Mouse (Mus musculus) midbrain, embryonic 11.5 days (tissue): ENCODE results near the gene Acvr1. TPM values are rescaled to one million over a fixed set of nuclear protein-coding genes. Genes with fewer than 3 reads are reported as not detected.
A peak's percentile ranks its signal among the peaks of the same experiment; 100 is the strongest.

Source experiments
- ATAC-seq: fragments of 200-750 bp; cut with Nextera tagmentation; 2 replicates; pipeline ENCODE4 v1.8.0; 2017; ENCODE audit warnings: moderate TSS enrichment, moderate library complexity; ENCODE audit not compliant: low FRiP score
- DNase-seq: peaks from one replicate; pipeline ENCODE4 v3.0.0; 2015; ENCODE audit warnings: low spot score; ENCODE audit errors: missing footprints
- H3K27ac ChIP-seq: fragments of 300-500 bp; sonication (generic); 2 replicates; pipeline ENCODE4 v1.5.1; 2014; ENCODE audit warnings: low read depth, low read length
- H3K27me3 ChIP-seq: fragments of 300-500 bp; sonication (generic); 2 replicates; pipeline ENCODE4 v1.6.1; 2014; ENCODE audit warnings: mild to moderate bottlenecking, low read length, moderate library complexity, mixed read lengths; ENCODE audit not compliant: control insufficient read depth, insufficient read depth
- H3K36me3 ChIP-seq: fragments of 300-500 bp; sonication (generic); 2 replicates; pipeline ENCODE4 v1.6.1; 2014; ENCODE audit warnings: mild to moderate bottlenecking, low read length, moderate library complexity, mixed read lengths; ENCODE audit not compliant: control insufficient read depth, insufficient read depth
- H3K4me1 ChIP-seq: fragments of 300-500 bp; sonication (generic); 2 replicates; pipeline ENCODE4 v1.6.1; 2014; ENCODE audit warnings: low read length; ENCODE audit not compliant: control insufficient read depth, insufficient read depth
- H3K4me2 ChIP-seq: fragments of 300-500 bp; sonication (generic); 2 replicates; pipeline ENCODE4 v1.6.1; 2014; ENCODE audit warnings: mild to moderate bottlenecking, moderate library complexity
- H3K4me3 ChIP-seq: fragments of 300-500 bp; sonication (generic); 2 replicates; pipeline ENCODE4 v1.5.1; 2014; ENCODE audit warnings: low read depth, low read length
- H3K9ac ChIP-seq: fragments of 300-500 bp; sonication (generic); 2 replicates; pipeline ENCODE4 v1.6.1; 2014; ENCODE audit warnings: low read length
- H3K9me3 ChIP-seq: fragments of 300-500 bp; sonication (generic); 2 replicates; pipeline ENCODE4 v1.6.1; 2016; ENCODE audit warnings: low read length; ENCODE audit not compliant: control insufficient read depth
- WGBS: fragments of 180-500 bp; shearing (Covaris S2); extraction: QIAGEN DNeasy Blood & Tissue Kit; methylation state at CpG from one replicate; pipeline ENCODE4 v1.1.7; 2014; 5-methylcytosine and 5-hydroxymethylcytosine counted together
- polyA plus RNA-seq: library from polyadenylated mRNA; unstranded; fragments of >200 nt; fragmentation: Nextera tagmentation; extraction: Ambion mirVana; gene quantifications from 2 replicates; pipeline ENCODE4 v1.2.1, GENCODE M21; 2014

Acvr1 gene
- polyA plus RNA-seq, 1 experiment from 2014 or later, result 4.9 TPM

GRCm38 (mm10) chr2:58548943-58549342 is 18.0 kb downstream of the Acvr1 start:
- ATAC-seq (no peak), DNase-seq (no peak)
- Histone ChIP-seq H3K27me3 (no peaks in the 10 kb centered on the region), H3K9me3 (no peaks in the 10 kb centered on the region), H3K27ac (no peak overlapping the region), H3K4me2 (no peak overlapping the region), H3K4me3 (no peak overlapping the region), H3K4me1 (peaks cover 22% of the 10 kb centered on the region), H3K36me3 (no peaks in the 10 kb centered on the region), H3K9ac (no peak overlapping the region)
- 76% methylated on average over 7 of the region's 7 CpGs for WGBS

GRCm38 (mm10) chr2:58546264-58546663 is 20.7 kb downstream of the Acvr1 start:
- no peaks in the 10 kb centered on the region for H3K9me3 ChIP-seq
- WGBS, result 90% methylated on average over 7 of the region's 7 CpGs
- ATAC-seq, result no peak

GRCm38 (mm10) chr2:58544368-58544767 is 22.6 kb downstream of the Acvr1 start:
- 84% methylated on average over 6 of the region's 6 CpGs for WGBS
- Histone ChIP-seq H3K4me2 (no peak overlapping the region), H3K36me3 (no peaks in the 10 kb centered on the region), H3K9ac (no peak overlapping the region), H3K27ac (no peak overlapping the region), H3K4me1 (no peaks in the 10 kb centered on the region), H3K9me3 (no peaks in the 10 kb centered on the region), H3K4me3 (no peak overlapping the region), H3K27me3 (no peaks in the 10 kb centered on the region)
- DNase-seq, result no peak
- no peak for ATAC-seq

More at GRCm38 (mm10) chr2:58546264-58546663, 20.7 kb downstream of the Acvr1 start:
- Histone ChIP-seq H3K4me1 (0 out of 2 replicates have a peak, but pooled peaks cover 8% of the 10 kb centered on the region), H3K27me3 (no peaks in the 10 kb centered on the region), H3K36me3 (no peaks in the 10 kb centered on the region), H3K27ac (no peak overlapping the region), H3K4me3 (no peak overlapping the region), H3K9ac (no peak overlapping the region), H3K4me2 (no peak overlapping the region)
- no peak for DNase-seq

- Histone ChIP-seq H3K27me3 (no peaks in the 10 kb centered on the region), H3K9me3 (no peaks in the 10 kb centered on the region), H3K27ac (no peak overlapping the region), H3K4me3 (no peak overlapping the region), H3K4me1 (no peaks in the 10 kb centered on the region), H3K36me3 (no peaks in the 10 kb centered on the region), H3K4me2 (no peak overlapping the region), H3K9ac (no peak overlapping the region)
- DNase-seq (no peak), ATAC-seq (no peak)
- WGBS, result 94% methylated on average over 5 of the region's 5 CpGs
Observed at GRCm38 (mm10) chr2:58543252-58543651, 23.7 kb downstream of the Acvr1 start.

GRCm38 (mm10) chr2:58538196-58538595 is 28.8 kb downstream of the Acvr1 start:
- H3K36me3 ChIP-seq, result no peaks in the 10 kb centered on the region
- ATAC-seq (no peak), DNase-seq (no peak)
- no peaks in the 10 kb centered on the region for H3K9me3 ChIP-seq
- no peak overlapping the region for H3K27ac ChIP-seq
- no peak overlapping the region for H3K4me2 ChIP-seq
- 55% methylated on average over 6 of the region's 6 CpGs for WGBS
- H3K9ac ChIP-seq, result no peak overlapping the region
- no peak overlapping the region for H3K4me3 ChIP-seq
- H3K27me3 ChIP-seq, result no peaks in the 10 kb centered on the region
- peaks cover 16% of the 10 kb centered on the region for H3K4me1 ChIP-seq

GRCm38 (mm10) chr2:58536796-58537195 is 30.2 kb downstream of the Acvr1 start:
- ATAC-seq, result no peak
- H3K4me2 ChIP-seq, result no peak overlapping the region

GRCm38 (mm10) chr2:58535233-58535632 is 31.7 kb downstream of the Acvr1 start:
- 90% methylated on average over 8 of the region's 8 CpGs for WGBS
- Histone ChIP-seq H3K27me3 (no peaks in the 10 kb centered on the region), H3K4me1 (peaks cover 26% of the 10 kb centered on the region), H3K36me3 (no peaks in the 10 kb centered on the region), H3K9me3 (no peaks in the 10 kb centered on the region), H3K4me3 (no peak overlapping the region), H3K4me2 (no peak overlapping the region), H3K9ac (no peak overlapping the region), H3K27ac (no peak overlapping the region)
- DNase-seq (no peak), ATAC-seq (no peak)

More at GRCm38 (mm10) chr2:58536796-58537195, 30.2 kb downstream of the Acvr1 start:
- no peak overlapping the region for H3K27ac ChIP-seq
- no peaks in the 10 kb centered on the region for H3K27me3 ChIP-seq
- H3K4me3 ChIP-seq, result no peak overlapping the region
- H3K9ac ChIP-seq, result no peak overlapping the region
- 87% methylated on average over 3 of the region's 3 CpGs for WGBS
- H3K36me3 ChIP-seq, result no peaks in the 10 kb centered on the region
- H3K9me3 ChIP-seq, result no peaks in the 10 kb centered on the region
- H3K4me1 ChIP-seq, result peaks cover 26% of the 10 kb centered on the region
- no peak for DNase-seq

GRCm38 (mm10) chr2:58534379-58534778 is 32.6 kb downstream of the Acvr1 start:
- Histone ChIP-seq H3K4me1 (peaks cover 30% of the 10 kb centered on the region), H3K9me3 (no peaks in the 10 kb centered on the region)

GRCm38 (mm10) chr2:58533521-58534001 is 33.4 kb downstream of the Acvr1 start:
- no peaks in the 10 kb centered on the region for H3K27me3 ChIP-seq
- 22% methylated on average over 7 of the region's 7 CpGs for WGBS
- H3K36me3 ChIP-seq, result no peaks in the 10 kb centered on the region
- H3K9me3 ChIP-seq, result no peaks in the 10 kb centered on the region
- no peak overlapping the region for H3K9ac ChIP-seq
- no peak overlapping the region for H3K27ac ChIP-seq
- no peak overlapping the region for H3K4me2 ChIP-seq
- DNase-seq (no peak), ATAC-seq (peak; percentile 45)
- no peak overlapping the region for H3K4me3 ChIP-seq
- peaks cover 32% of the 10 kb centered on the region for H3K4me1 ChIP-seq

More at GRCm38 (mm10) chr2:58534379-58534778, 32.6 kb downstream of the Acvr1 start:
- Histone ChIP-seq H3K27ac (no peak overlapping the region), H3K4me3 (no peak overlapping the region), H3K36me3 (no peaks in the 10 kb centered on the region), H3K9ac (no peak overlapping the region), H3K4me2 (no peak overlapping the region), H3K27me3 (no peaks in the 10 kb centered on the region)
- no peak for DNase-seq
- WGBS, result 64% methylated on average over 4 of the region's 4 CpGs
- ATAC-seq, result no peak
